Mouse (Mus musculus): Measurements from ENCODE around the gene Gm28051. TPM values are rescaled to one million over a fixed set of nuclear protein-coding genes. Genes with fewer than 3 reads are reported as not detected.
A peak's percentile ranks its signal among the peaks of the same experiment; 100 is the strongest.

Gm28051 gene
- total RNA-seq, 2 experiments from 2014 or later = not detected

GRCm38 (mm10) chr12:102702356-102703110, 55.0 kb downstream of the Gm28051 start:
- Histone ChIP-seq H3K27ac (peak overlapping the region; percentile 95), H3K4me3 (peak overlapping the region; percentile 95)
- DNase-seq (ENCODE audit: low spot score in 2 of 2) = peak in 1 of 2 experiments; percentile 84
- peak; percentile 77 for TF ChIP-seq CTCF (conservative IDR thresholded peaks at IDR 0.05)

GRCm38 (mm10) chr12:102701691-102702207, 55.8 kb downstream of the Gm28051 start:
- H3K27ac ChIP-seq = peak overlapping the region; percentile 23; the same call in 1 of the 2 replicates
- no peak for TF ChIP-seq CTCF (conservative IDR thresholded peaks at IDR 0.05)
- H3K4me3 ChIP-seq = no peak overlapping the region; the same call in 1 of the 2 replicates
- DNase-seq (ENCODE audit: low spot score in 2 of 2) = no peak

GRCm38 (mm10) chr12:102700453-102700852, 57.1 kb downstream of the Gm28051 start:
- Histone ChIP-seq H3K4me3 (no peak overlapping the region), H3K27ac (peak overlapping the region; percentile 71)

GRCm38 (mm10) chr12:102699156-102699555, 58.4 kb downstream of the Gm28051 start:
- no peak overlapping the region for H3K4me3 ChIP-seq
- no peak for TF ChIP-seq CTCF (conservative IDR thresholded peaks at IDR 0.05)
- H3K27ac ChIP-seq = peak overlapping the region; percentile 71; the same call in 1 of the 2 replicates
- no peak for DNase-seq (ENCODE audit: low spot score in 2 of 2)

More at GRCm38 (mm10) chr12:102700453-102700852, 57.1 kb downstream of the Gm28051 start:
- DNase-seq (ENCODE audit: low spot score in 2 of 2) = no peak
- TF ChIP-seq CTCF (conservative IDR thresholded peaks at IDR 0.05) = no peak; the same call in 1 of the 2 replicates

GRCm38 (mm10) chr12:102698089-102698684, 59.4 kb downstream of the Gm28051 start:
- no peak for TF ChIP-seq CTCF (conservative IDR thresholded peaks at IDR 0.05)
- no peak for DNase-seq (ENCODE audit: low spot score in 2 of 2)
- H3K27ac ChIP-seq = peak overlapping the region; percentile 63; the same call in 1 of the 2 replicates
- no peak overlapping the region for H3K4me3 ChIP-seq

- TF ChIP-seq CTCF (conservative IDR thresholded peaks at IDR 0.05) = no peak
- DNase-seq (ENCODE audit: low spot score in 2 of 2) = no peak
- no peak overlapping the region; the same call in 1 of the 2 replicates for H3K27ac ChIP-seq
- no peak overlapping the region for H3K4me3 ChIP-seq
Observed at GRCm38 (mm10) chr12:102697381-102697780, 60.2 kb downstream of the Gm28051 start.

GRCm38 (mm10) chr12:102696635-102697354, 60.8 kb downstream of the Gm28051 start:
- Histone ChIP-seq H3K27ac (peak overlapping the region; percentile 61), H3K4me3 (no peak overlapping the region; the same call in 1 of the 2 replicates)
- no peak for DNase-seq (ENCODE audit: low spot score in 2 of 2)
- no peak for TF ChIP-seq CTCF (conservative IDR thresholded peaks at IDR 0.05)

GRCm38 (mm10) chr12:102695369-102696239, 62.0 kb downstream of the Gm28051 start:
- no peak for TF ChIP-seq CTCF (conservative IDR thresholded peaks at IDR 0.05)

GRCm38 (mm10) chr12:102691761-102692160, 65.8 kb downstream of the Gm28051 start:
- no peak for DNase-seq (ENCODE audit: low spot score in 2 of 2)
- no peak for TF ChIP-seq CTCF (conservative IDR thresholded peaks at IDR 0.05)
- Histone ChIP-seq H3K27ac (no peak overlapping the region), H3K4me3 (no peak overlapping the region)

More at GRCm38 (mm10) chr12:102695369-102696239, 62.0 kb downstream of the Gm28051 start:
- DNase-seq (ENCODE audit: low spot score in 2 of 2) = peak; percentile 73 to 89
- Histone ChIP-seq H3K4me3 (peak overlapping the region; percentile 10; the same call in 1 of the 2 replicates), H3K27ac (peak overlapping the region; percentile 61)

- Histone ChIP-seq H3K27ac (no peak overlapping the region), H3K4me3 (no peak overlapping the region)
- TF ChIP-seq CTCF (conservative IDR thresholded peaks at IDR 0.05) = no peak
- no peak for DNase-seq (ENCODE audit: low spot score in 2 of 2)
Observed at GRCm38 (mm10) chr12:102691180-102691579, 66.4 kb downstream of the Gm28051 start.

GRCm38 (mm10) chr12:102689773-102690563, 67.6 kb downstream of the Gm28051 start:
- Histone ChIP-seq H3K4me3 (no peak overlapping the region), H3K27ac (no peak overlapping the region)
- no peak for TF ChIP-seq CTCF (conservative IDR thresholded peaks at IDR 0.05)
- no peak for DNase-seq (ENCODE audit: low spot score in 2 of 2)
